Mouse (Mus musculus) liver, embryonic 11.5 days (tissue): Measurements from ENCODE around the gene Tbx3. TPM values are rescaled to one million over a fixed set of nuclear protein-coding genes. Genes with fewer than 3 reads are reported as not detected.
A peak's percentile ranks its signal among the peaks of the same experiment; 100 is the strongest.

Experiments used
- ATAC-seq: fragments of 200-750 bp; cut with Nextera tagmentation; replicated peaks from 2 replicates; pipeline ENCODE4 v1.8.0; 2017; ENCODE audit warnings: moderate number of reproducible peaks, mild to moderate bottlenecking, moderate TSS enrichment, moderate library complexity; ENCODE audit not compliant: low FRiP score
- DNase-seq: peaks from one replicate; pipeline ENCODE4 v3.0.0-alpha.2; 2017; ENCODE audit warnings: low spot score
- H3K27ac ChIP-seq: fragments of 300-500 bp; sonication (generic); 2 replicates; pipeline ENCODE4 v1.5.1; 2014; ENCODE audit warnings: mild to moderate bottlenecking, low read depth, low read length, control low read depth
- H3K27me3 ChIP-seq: fragments of 300-500 bp; sonication (generic); replicated peaks from 2 replicates; pipeline ENCODE4 v1.6.1; 2014; ENCODE audit warnings: low read length, mixed read lengths; ENCODE audit not compliant: control insufficient read depth, insufficient read depth
- H3K36me3 ChIP-seq: fragments of 300-500 bp; sonication (generic); 2 replicates; pipeline ENCODE4 v1.6.1; 2014; ENCODE audit warnings: mild to moderate bottlenecking, low read length, moderate library complexity, mixed read lengths; ENCODE audit not compliant: control insufficient read depth, insufficient read depth
- H3K4me1 ChIP-seq: fragments of 300-500 bp; sonication (generic); replicated peaks from 2 replicates; pipeline ENCODE4 v1.6.1; 2014; ENCODE audit warnings: low read length, mixed read lengths; ENCODE audit not compliant: control insufficient read depth, insufficient read depth
- H3K4me2 ChIP-seq: fragments of 300-500 bp; sonication (generic); 2 replicates; pipeline ENCODE4 v1.6.1; 2014; ENCODE audit warnings: mild to moderate bottlenecking, control low read depth, moderate library complexity
- H3K4me3 ChIP-seq: fragments of 300-500 bp; sonication (generic); 2 replicates; pipeline ENCODE4 v1.5.1; 2014; ENCODE audit warnings: low read depth, low read length, control low read depth
- H3K9ac ChIP-seq: fragments of 300-500 bp; sonication (generic); 2 replicates; pipeline ENCODE4 v1.6.1; 2014; ENCODE audit warnings: low read depth, low read length, control low read depth
- H3K9me3 ChIP-seq: fragments of 300-500 bp; sonication (generic); 2 replicates; pipeline ENCODE4 v1.6.1; 2016; ENCODE audit warnings: low read length, inconsistent platforms, mixed read lengths; ENCODE audit not compliant: control insufficient read depth
- WGBS: fragments of 180-500 bp; shearing (Covaris S2); extraction: QIAGEN DNeasy Blood & Tissue Kit; methylation state at CpG from one replicate; pipeline ENCODE4 v1.1.7; 2014; 5-methylcytosine and 5-hydroxymethylcytosine counted together
- polyA plus RNA-seq: library from polyadenylated mRNA; unstranded; fragments of >200 nt; fragmentation: Nextera tagmentation; extraction: Ambion mirVana; gene quantifications from 2 replicates; pipeline ENCODE4 v1.2.1, GENCODE M21; 2014

Tbx3 gene
- polyA plus RNA-seq, 1 experiment from 2014 or later: 25.9 TPM

DNA sequence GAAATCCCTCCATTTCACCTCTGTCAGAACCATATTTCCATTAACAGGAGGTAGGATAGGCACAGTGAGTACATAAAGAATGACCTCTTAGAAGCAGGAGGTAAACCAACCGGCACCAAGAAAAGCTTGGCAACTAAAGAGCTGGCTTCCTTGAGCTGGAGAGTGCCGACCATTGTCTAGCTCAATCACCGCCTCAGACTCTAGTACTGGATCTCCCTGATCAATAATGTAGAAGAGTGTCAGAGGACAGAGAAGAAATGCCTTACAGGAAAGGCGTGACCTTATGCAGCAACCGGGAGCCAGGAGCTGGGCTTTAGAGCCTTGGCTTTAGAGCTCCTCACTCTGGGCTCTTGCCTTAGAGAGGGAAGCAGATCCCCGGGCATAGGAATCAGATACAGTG is 4.7 kb upstream of the Tbx3 start:
- no peaks in the 10 kb centered on the region for H3K9me3 ChIP-seq
- DNase-seq: no peak
- no peak overlapping the region for H3K9ac ChIP-seq
- H3K4me3 ChIP-seq: no peak overlapping the region
- no peak for ATAC-seq
- 15% methylated on average over 6 of the region's 6 CpGs for WGBS
- H3K27me3 ChIP-seq: peaks cover 99% of the 10 kb centered on the region
- no peak overlapping the region for H3K4me2 ChIP-seq
- H3K36me3 ChIP-seq: no peaks in the 10 kb centered on the region
- H3K4me1 ChIP-seq: peaks cover 10% of the 10 kb centered on the region
- no peak overlapping the region for H3K27ac ChIP-seq

DNA sequence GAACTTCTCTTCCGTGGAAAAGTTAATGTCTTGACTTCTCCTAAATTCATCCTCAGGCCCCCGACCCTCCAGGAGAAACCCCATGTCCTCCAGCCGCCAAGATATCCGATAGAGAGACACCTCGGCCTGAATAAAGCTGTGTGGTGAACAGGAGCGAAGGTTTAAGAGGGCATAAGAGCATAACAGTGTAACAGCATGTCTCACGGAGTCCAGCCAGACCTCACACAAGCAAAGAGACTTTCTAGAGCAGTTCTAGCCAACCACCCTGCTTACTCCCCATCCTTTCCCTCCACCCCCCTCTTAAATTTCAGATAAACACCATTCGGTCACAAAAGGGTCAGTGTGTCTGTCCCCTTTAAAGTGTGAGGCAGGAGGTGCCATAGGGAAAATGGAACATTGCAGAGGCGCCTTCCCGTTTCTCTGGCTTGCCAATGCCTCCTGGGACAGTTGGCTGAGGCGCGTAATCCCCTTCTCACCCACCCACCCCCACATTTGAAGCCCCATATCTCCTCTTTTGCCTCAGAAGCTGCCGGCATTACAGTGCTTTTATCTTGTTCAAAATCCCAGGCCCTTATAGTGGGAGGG is 3.0 kb upstream of the Tbx3 start:
- Histone ChIP-seq H3K36me3 (no peaks in the 10 kb centered on the region), H3K4me3 (no peak overlapping the region), H3K27ac (no peak overlapping the region), H3K27me3 (peaks cover 99% of the 10 kb centered on the region), H3K9ac (no peak overlapping the region), H3K4me1 (peaks cover 10% of the 10 kb centered on the region), H3K9me3 (no peaks in the 10 kb centered on the region), H3K4me2 (no peak overlapping the region)
- WGBS: 11% methylated on average over 13 of the region's 13 CpGs
- DNase-seq (no peak), ATAC-seq (no peak)

DNA sequence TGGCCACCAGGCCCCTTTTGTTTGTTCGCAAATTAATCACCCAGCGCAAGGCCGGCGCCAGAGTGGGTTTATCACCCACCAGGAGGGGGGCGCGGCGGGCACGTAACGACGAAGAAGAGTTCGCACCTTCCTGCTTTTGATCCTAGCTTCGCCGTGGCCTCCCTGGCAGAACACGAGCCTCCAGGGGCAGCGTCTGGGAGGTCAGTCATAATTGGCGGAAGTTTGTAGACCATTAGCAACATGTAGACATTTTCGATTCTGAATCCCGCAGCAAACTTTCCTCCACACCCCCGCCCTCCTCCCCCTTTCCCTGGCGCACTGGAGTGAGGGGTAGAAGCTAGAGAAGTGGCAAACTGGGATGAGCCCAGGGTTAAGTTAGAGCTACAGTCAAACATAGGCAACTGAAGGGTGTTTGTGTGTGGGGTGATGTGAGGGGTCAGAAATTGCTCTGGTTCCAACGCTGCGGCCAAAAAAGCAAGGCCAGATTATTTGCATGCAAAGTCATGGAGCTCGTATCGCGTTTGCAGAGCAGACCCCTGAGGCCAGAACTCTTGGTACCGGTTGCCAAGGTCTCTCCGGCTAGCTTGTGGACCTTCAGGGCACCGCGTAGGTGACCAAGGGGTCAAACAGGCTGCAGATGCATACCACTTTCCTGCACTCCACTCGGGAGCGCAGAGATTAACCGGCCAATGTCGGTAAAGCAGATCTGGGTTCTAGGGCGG is 2.1 kb upstream of the Tbx3 start:
- Histone ChIP-seq H3K36me3 (no peaks in the 10 kb centered on the region), H3K27me3 (peaks cover 98% of the 10 kb centered on the region), H3K9ac (peak overlapping the region; percentile 20; the same call in 1 of the 2 replicates), H3K27ac (peak overlapping the region; percentile 88), H3K4me1 (peaks cover 10% of the 10 kb centered on the region), H3K4me3 (peak overlapping the region; percentile 55; the same call in 1 of the 2 replicates), H3K4me2 (peak overlapping the region; percentile 71), H3K9me3 (no peaks in the 10 kb centered on the region)
- 4% methylated on average over 34 of the region's 34 CpGs for WGBS
- ATAC-seq (no peak), DNase-seq (no peak)

DNA sequence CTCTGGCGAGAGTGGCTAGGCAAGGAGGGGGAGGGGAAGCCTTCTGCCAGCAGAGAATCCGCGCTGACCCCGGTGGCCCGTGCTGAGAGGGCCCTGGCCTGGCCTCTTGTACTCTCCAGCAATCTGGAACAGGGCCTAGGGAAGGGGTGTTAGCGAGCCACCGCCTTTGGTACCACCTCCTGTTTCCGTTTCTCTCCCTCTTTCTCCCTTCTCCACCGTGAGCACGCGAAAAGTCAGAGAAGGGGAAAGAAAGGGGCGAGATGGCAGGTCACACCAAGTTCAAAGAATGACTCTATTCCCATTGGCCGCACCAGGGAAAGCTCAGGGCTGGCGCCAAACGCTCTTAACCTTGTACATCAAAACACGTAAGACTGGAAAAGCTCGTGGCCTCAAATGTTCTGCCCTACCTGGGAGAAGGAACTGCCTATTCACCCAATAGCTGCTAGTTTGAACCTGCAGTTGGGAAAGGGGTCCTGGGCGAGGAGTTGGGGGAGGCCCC is 1.5 kb upstream of the Tbx3 start:
- peak overlapping the region; percentile 71 for H3K4me2 ChIP-seq
- peaks cover 98% of the 10 kb centered on the region for H3K27me3 ChIP-seq
- H3K36me3 ChIP-seq: no peaks in the 10 kb centered on the region
- H3K9ac ChIP-seq: peak overlapping the region; percentile 67; the same call in 1 of the 2 replicates
- no peaks in the 10 kb centered on the region for H3K9me3 ChIP-seq
- 4% methylated on average over 15 of the region's 18 CpGs for WGBS
- DNase-seq (no peak), ATAC-seq (no peak)
- peak overlapping the region; percentile 88 for H3K27ac ChIP-seq
- H3K4me1 ChIP-seq: peaks cover 10% of the 10 kb centered on the region
- H3K4me3 ChIP-seq: peak overlapping the region; percentile 55

DNA sequence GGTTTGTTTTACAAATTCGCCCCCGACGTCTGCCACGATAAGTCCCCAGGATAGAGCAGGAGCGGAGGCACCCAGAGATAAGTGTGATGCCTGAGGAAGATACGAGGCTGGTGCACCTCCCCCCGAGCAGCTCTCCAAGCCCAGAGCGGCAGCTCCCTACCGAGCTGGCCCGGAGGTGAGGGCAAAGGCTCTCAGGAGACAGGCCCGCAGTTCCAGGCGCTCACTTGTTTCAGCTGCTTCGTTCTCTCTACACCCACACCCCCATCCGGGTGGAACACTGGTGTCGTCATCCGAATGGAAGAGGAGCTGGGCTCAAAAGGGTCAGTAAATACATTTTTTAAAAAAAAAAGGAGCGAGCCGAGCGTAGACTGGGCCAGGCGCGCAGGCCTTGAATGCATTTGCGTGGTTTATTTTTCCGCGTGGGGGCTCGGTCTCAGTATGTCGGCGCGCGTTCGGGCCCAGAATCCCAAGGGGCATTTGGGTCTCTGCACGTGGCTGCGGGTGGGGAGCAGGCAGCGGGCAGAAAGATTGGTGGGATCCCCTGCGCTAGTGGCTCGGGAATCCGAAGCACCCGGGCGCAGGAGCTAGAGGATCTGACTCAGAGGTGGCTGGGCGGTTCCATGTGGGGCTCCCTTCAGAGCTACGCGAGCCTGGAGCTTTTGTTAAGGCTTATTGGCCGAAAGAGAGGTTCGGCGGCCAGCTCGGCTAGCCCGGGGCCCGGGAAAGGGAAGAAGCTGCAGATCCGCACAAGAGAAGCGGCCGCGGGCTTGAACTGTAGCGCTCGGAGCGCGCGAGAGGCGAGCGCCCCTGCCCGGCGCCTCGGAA is 516 bp upstream of the Tbx3 start:
- Histone ChIP-seq H3K4me3 (peak overlapping the region; percentile 55), H3K9ac (peak overlapping the region; percentile 67), H3K27me3 (peaks cover 98% of the 10 kb centered on the region), H3K4me2 (peak overlapping the region; percentile 71), H3K27ac (peak overlapping the region; percentile 88), H3K9me3 (no peaks in the 10 kb centered on the region), H3K4me1 (peaks cover 10% of the 10 kb centered on the region), H3K36me3 (no peaks in the 10 kb centered on the region)
- DNase-seq: no peak
- under 1% methylated on average over 61 of the region's 61 CpGs for WGBS
- ATAC-seq: no peak

DNA sequence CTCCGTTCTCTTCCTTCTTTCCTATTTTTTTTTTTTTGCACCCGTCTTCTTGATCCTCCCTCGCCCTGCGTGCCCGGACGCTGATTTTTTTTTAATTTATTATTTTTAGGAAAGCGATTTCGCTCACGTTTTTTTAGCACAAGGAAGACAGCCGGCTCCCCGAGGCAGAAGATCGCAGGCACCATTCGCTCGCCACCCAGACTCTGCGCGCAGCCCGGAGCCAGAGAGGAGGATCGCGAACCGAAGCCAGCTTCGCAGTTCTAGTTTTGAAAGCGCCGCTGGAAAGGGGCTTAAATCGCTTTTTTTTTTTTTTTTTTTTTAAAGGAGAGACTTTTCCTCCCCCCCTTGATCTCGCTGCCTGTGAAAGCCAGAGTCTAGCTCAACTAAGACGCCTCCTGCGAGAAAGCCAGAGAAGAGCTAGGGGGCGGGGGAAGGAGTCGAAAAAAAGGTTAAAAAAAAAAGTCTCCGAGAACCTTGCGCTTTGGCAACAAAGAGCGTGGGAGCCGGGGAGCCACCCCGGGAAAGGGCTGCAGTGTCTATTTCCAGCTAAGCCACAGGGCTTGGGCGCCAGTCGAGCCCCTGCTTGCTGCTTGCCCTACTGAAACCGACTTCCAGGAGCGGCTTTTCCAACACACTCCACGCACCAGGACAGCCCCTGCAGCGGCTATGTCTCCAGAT is 794 bp downstream of the Tbx3 start:
- peak overlapping the region; percentile 62 for H3K9ac ChIP-seq
- peaks cover 10% of the 10 kb centered on the region for H3K4me1 ChIP-seq
- no peaks in the 10 kb centered on the region for H3K36me3 ChIP-seq
- H3K27ac ChIP-seq: peak overlapping the region; percentile 88
- peak overlapping the region; percentile 71 for H3K4me2 ChIP-seq
- DNase-seq (no peak), ATAC-seq (no peak)
- H3K9me3 ChIP-seq: no peaks in the 10 kb centered on the region
- H3K27me3 ChIP-seq: peaks cover 98% of the 10 kb centered on the region
- H3K4me3 ChIP-seq: peak overlapping the region; percentile 55
- under 1% methylated on average over 40 of the region's 40 CpGs for WGBS

DNA sequence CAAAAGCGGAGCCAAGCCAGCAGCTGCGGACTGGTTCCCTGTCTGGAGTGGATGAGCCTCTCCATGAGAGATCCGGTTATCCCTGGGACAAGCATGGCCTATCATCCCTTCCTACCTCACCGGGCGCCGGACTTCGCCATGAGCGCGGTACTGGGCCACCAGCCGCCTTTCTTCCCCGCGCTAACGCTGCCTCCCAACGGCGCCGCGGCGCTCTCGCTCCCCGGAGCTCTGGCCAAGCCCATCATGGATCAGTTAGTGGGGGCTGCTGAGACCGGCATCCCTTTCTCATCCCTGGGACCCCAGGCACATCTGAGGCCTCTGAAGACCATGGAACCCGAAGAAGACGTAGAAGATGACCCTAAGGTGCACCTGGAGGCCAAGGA is 1.5 kb downstream of the Tbx3 start:
- no peak for DNase-seq
- WGBS: under 1% methylated on average over 23 of the region's 23 CpGs
- peaks cover 93% of the 10 kb centered on the region for H3K27me3 ChIP-seq

DNA sequence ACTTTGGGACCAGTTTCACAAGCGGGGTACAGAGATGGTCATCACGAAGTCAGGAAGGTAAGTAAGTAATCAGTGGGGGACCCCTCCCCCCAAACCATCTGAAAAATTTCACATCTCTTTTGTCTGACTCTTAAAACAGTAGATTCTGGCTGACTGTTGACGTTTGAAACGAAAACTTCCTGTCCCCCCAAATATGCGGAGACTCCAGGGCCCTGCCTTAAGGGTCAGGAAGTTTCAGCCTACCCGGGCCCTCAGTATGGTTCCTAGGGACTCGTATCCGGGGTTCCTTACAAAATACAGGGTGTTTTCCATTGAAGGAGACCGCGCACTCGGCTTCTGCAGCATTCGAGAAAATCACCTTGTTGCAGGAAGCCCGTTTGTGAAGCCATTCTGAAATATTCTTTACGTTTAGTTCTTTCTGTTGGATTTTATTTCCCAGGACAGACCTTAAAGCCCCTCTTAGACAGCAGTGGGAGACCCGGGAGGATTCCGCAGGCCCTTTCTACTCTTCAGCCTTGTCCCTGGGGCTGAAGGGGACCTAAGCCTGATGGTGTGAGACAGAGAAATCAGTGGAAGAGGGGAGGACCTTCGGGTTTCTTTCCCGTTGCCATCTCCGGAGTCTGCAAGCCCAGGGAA is 2.0 kb downstream of the Tbx3 start:
- DNase-seq: no peak
- peak overlapping the region; percentile 88; the same call in 1 of the 2 replicates for H3K27ac ChIP-seq
- H3K27me3 ChIP-seq: peaks cover 93% of the 10 kb centered on the region
- H3K4me1 ChIP-seq: peaks cover 10% of the 10 kb centered on the region
- H3K4me3 ChIP-seq: peak overlapping the region; percentile 55
- peak overlapping the region; percentile 71 for H3K4me2 ChIP-seq
- no peak for ATAC-seq
- peak overlapping the region; percentile 62 for H3K9ac ChIP-seq
- 3% methylated on average over 19 of the region's 19 CpGs for WGBS
- no peaks in the 10 kb centered on the region for H3K36me3 ChIP-seq
- no peaks in the 10 kb centered on the region for H3K9me3 ChIP-seq

More for the DNA sequence above, 1.5 kb downstream of the Tbx3 start:
- Histone ChIP-seq H3K4me1 (peaks cover 10% of the 10 kb centered on the region), H3K4me3 (peak overlapping the region; percentile 55), H3K9ac (peak overlapping the region; percentile 62), H3K36me3 (no peaks in the 10 kb centered on the region), H3K9me3 (no peaks in the 10 kb centered on the region), H3K4me2 (peak overlapping the region; percentile 71), H3K27ac (peak overlapping the region; percentile 88)
- no peak for ATAC-seq
